Mouse (Mus musculus) CH12.LX (cell line): Measurements from ENCODE around the gene Gja8. TPM values are rescaled to one million over a fixed set of nuclear protein-coding genes. Genes with fewer than 3 reads are reported as not detected.

Experiments used
- DNase-seq: peaks from one replicate; pipeline ENCODE4 v3.0.0-alpha.2; 2013; ENCODE audit errors: extremely low read depth
- H3K27ac ChIP-seq: 2 replicates; pipeline ENCODE4 v1.5.1; 2012; ENCODE audit warnings: low read depth, mild to moderate bottlenecking, control low read depth, moderate library complexity; ENCODE audit not compliant: insufficient read depth
- H3K27me3 ChIP-seq: replicated peaks from 2 replicates; pipeline ENCODE3; 2012; ENCODE audit warnings: inconsistent platforms
- H3K36me3 ChIP-seq, 2 experiments: replicated peaks in 1 of 2; 2 replicates each; pipeline versions ENCODE3 to v1.6.1; 2012; ENCODE audit warnings: inconsistent platforms in 1 of 2, low read length in 1 of 2, mild to moderate bottlenecking in 1 of 2, mixed read lengths in 1 of 2, moderate library complexity in 1 of 2; ENCODE audit not compliant: control insufficient read depth in 1 of 2, insufficient read depth in 1 of 2
- H3K4me1 ChIP-seq, 2 experiments: 2 replicates each; pipeline ENCODE4 v1.6.1; 2012; ENCODE audit warnings: inconsistent platforms in 1 of 2, moderate library complexity in 1 of 2; ENCODE audit not compliant: insufficient read depth in 2 of 2, control insufficient read depth in 1 of 2
- H3K4me2 ChIP-seq: 2 replicates; pipeline ENCODE4 v1.6.1; 2012; ENCODE audit warnings: low read depth, mild to moderate bottlenecking, control low read depth; ENCODE audit not compliant: poor library complexity, insufficient read depth, severe bottlenecking
- H3K4me3 ChIP-seq, 3 experiments: fragments of 150-350 bp in 1 of 3; sonication (generic) in 1 of 3; replicated peaks in 1 of 3; 2 replicates each; pipeline versions ENCODE3 to v1.5.1; 2011 to 2012; ENCODE audit warnings: low read depth in 2 of 3, low read length in 2 of 3, mild to moderate bottlenecking in 2 of 3, moderate library complexity in 2 of 3, control low read depth in 1 of 3, improper control_type of control experiment in 1 of 3, inconsistent platforms in 1 of 3, mixed read lengths in 1 of 3; ENCODE audit not compliant: poor library complexity in 1 of 3
- H3K79me2 ChIP-seq: replicated peaks from 2 replicates; pipeline ENCODE4 v1.6.1; 2012; ENCODE audit warnings: mild to moderate bottlenecking, moderate library complexity; ENCODE audit not compliant: control insufficient read depth, poor library complexity, insufficient read depth, severe bottlenecking; ENCODE audit errors: extremely low read depth
- H3K9ac ChIP-seq: 2 replicates; pipeline ENCODE4 v1.6.1; 2012; ENCODE audit warnings: low read depth, mild to moderate bottlenecking, control low read depth, moderate library complexity; ENCODE audit not compliant: insufficient read depth
- H3K9me3 ChIP-seq: replicated peaks from 2 replicates; pipeline ENCODE3; 2012; ENCODE audit warnings: low read length, inconsistent platforms, mixed read lengths
- BHLHE40 ChIP-seq: IDR thresholded peaks from 2 replicates; pipeline ENCODE4 v1.6.1; 2011; ENCODE audit warnings: mild to moderate bottlenecking, low read depth, low read length, improper control_type of control experiment
- CHD2 ChIP-seq: IDR thresholded peaks from 2 replicates; pipeline ENCODE4 v1.6.1; 2011; ENCODE audit warnings: low read length, improper control_type of control experiment
- EP300 ChIP-seq: IDR thresholded peaks from 2 replicates; pipeline ENCODE4 v1.6.1; 2011; ENCODE audit warnings: low read length, improper control_type of control experiment
- GABPA ChIP-seq: IDR thresholded peaks from 2 replicates; pipeline ENCODE4 v1.6.1; 2012; ENCODE audit warnings: low read depth, low read length, improper control_type of control experiment, inconsistent platforms; ENCODE audit not compliant: insufficient replicate concordance
- HCFC1 ChIP-seq: IDR thresholded peaks from 2 replicates; pipeline ENCODE4 v1.6.1; 2012; ENCODE audit warnings: low read depth, mild to moderate bottlenecking, inconsistent platforms, low read length, improper control_type of control experiment
- JUN ChIP-seq: IDR thresholded peaks from 2 replicates; pipeline ENCODE4 v1.6.1; 2011; ENCODE audit warnings: low read depth, mild to moderate bottlenecking, low read length, improper control_type of control experiment, moderate library complexity; ENCODE audit not compliant: insufficient read depth
- KAT2A ChIP-seq: IDR thresholded peaks from 2 replicates; pipeline ENCODE4 v1.6.1; 2012; ENCODE audit warnings: low read length, improper control_type of control experiment, inconsistent platforms; ENCODE audit not compliant: insufficient replicate concordance
- MAZ ChIP-seq: IDR thresholded peaks from 2 replicates; pipeline ENCODE4 v1.6.1; 2012; ENCODE audit warnings: low read depth, mild to moderate bottlenecking, inconsistent platforms, low read length, improper control_type of control experiment, moderate library complexity
- MEF2A ChIP-seq: IDR thresholded peaks from 2 replicates; pipeline ENCODE4 v1.6.1; 2014; ENCODE audit warnings: low read depth, mild to moderate bottlenecking, inconsistent platforms, low read length, improper control_type of control experiment, borderline replicate concordance
- NRF1 ChIP-seq: IDR thresholded peaks from 2 replicates; pipeline ENCODE4 v1.6.1; 2014; ENCODE audit warnings: low read depth, mild to moderate bottlenecking, inconsistent platforms, low read length, improper control_type of control experiment, moderate library complexity
- PAX5 ChIP-seq: IDR thresholded peaks from 2 replicates; pipeline ENCODE4 v1.6.1; 2012; ENCODE audit warnings: low read length, inconsistent platforms, mixed read lengths
- POLR2A ChIP-seq: IDR thresholded peaks from 2 replicates; pipeline ENCODE4 v1.6.1; 2011; ENCODE audit warnings: low read depth, mild to moderate bottlenecking, improper control_type of control experiment, low read length
- POLR2AphosphoS2 ChIP-seq: IDR thresholded peaks from 2 replicates; pipeline ENCODE4 v1.6.1; 2011; ENCODE audit warnings: low read depth, low read length, improper control_type of control experiment
- RAD21 ChIP-seq: IDR thresholded peaks from 2 replicates; pipeline ENCODE4 v1.6.1; 2011; ENCODE audit warnings: low read depth, mild to moderate bottlenecking, low read length, improper control_type of control experiment, moderate library complexity
- RCOR1 ChIP-seq: conservative IDR thresholded peaks from 2 replicates; pipeline ENCODE4 v1.6.1; 2012; ENCODE audit warnings: low read depth, mild to moderate bottlenecking, inconsistent platforms, low read length, improper control_type of control experiment
- SIN3A ChIP-seq: IDR thresholded peaks from 2 replicates; pipeline ENCODE4 v1.6.1; 2012; ENCODE audit warnings: low read length, improper control_type of control experiment, inconsistent platforms
- SMC3 ChIP-seq: IDR thresholded peaks from 2 replicates; pipeline ENCODE4 v1.6.1; 2011; ENCODE audit warnings: low read depth, low read length, improper control_type of control experiment
- TBP ChIP-seq: conservative IDR thresholded peaks from 2 replicates; pipeline ENCODE4 v1.6.1; 2011; ENCODE audit warnings: low read depth, low read length, improper control_type of control experiment
- USF2 ChIP-seq: conservative IDR thresholded peaks from 2 replicates; pipeline ENCODE4 v1.6.1; 2011; ENCODE audit warnings: low read depth, low read length, improper control_type of control experiment
- ZMIZ1 ChIP-seq: IDR thresholded peaks from 2 replicates; pipeline ENCODE4 v1.6.1; 2012; ENCODE audit warnings: low read depth, mild to moderate bottlenecking, inconsistent platforms, low read length, improper control_type of control experiment
- dilution Hi-C: fragments of 300-500 bp; cut with MboI; formaldehyde crosslinking; loops from 2 replicates; pipeline ENCODE4 v1.14.3; 2020; ENCODE audit warnings: low sequenced_read_pairs; ENCODE audit not compliant: extremely low pct_unique_long_range_greater_than_20kb, extremely low pct_ligation_motif_present
- in situ Hi-C: fragments of 300-500 bp; cut with MboI; formaldehyde crosslinking; loops from 3 replicates; pipeline ENCODE4 v1.14.3; 2019; ENCODE audit warnings: low sequenced_read_pairs, low pct_ligation_motif_present, low pct_unique_long_range_greater_than_20kb, mixed read lengths
- polyA plus RNA-seq: library from polyadenylated mRNA; unstranded; fragments of >175 nt; gene quantifications from 2 replicates; pipeline ENCODE4 v1.2.1, GENCODE M21; 2012; ENCODE audit warnings: low read depth; ENCODE audit not compliant: insufficient read length
- total RNA-seq, 2 experiments: library from RNA; depleted of rRNA; stranded (reverse); fragments of 300-350 nt in 1 of 2; fragments of >200 nt in 1 of 2; gene quantifications; 2 replicates each; pipeline ENCODE4 v1.2.3; 2012 to 2014

Gene Gja8
- total and polyA plus RNA-seq, 3 experiments: not detected

GRCm38 (mm10) chr3:96924631-96925030, 1.2 kb downstream of the Gja8 start:
- dilution Hi-C loops: no loop called here

DNA sequence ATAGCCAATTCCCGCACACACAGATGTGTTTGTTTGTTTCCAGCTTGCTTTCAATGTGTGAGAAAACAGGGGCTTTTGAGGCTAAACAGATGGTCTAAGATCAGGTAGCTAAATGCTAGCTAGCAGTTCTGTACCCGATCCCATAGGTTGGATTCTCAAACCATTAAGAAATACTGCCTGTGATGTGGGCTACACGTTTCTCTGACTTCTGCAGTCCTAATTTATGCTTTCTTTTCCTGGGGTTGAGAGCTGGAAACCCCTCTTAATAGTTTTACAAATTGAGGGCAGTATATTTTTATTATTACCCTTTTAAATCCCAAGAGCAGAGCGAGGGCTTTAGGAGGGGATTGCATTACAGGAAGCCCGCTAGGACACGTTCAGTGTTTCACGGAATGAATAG, 4.8 kb downstream of the Gja8 start:
- Histone ChIP-seq H3K4me1 (0 out of 4 replicates have a peak, but pooled peaks cover 0 to under 1% of the 10 kb centered on the region in 2 experiments), H3K4me2 (no peak overlapping the region), H3K36me3 (no peaks in the 10 kb centered on the region), H3K27ac (no peak overlapping the region), H3K27me3 (peaks cover 5% of the 10 kb centered on the region)
- DNase-seq: no peak
- TF ChIP-seq POLR2A (no peak), BHLHE40 (no peak), EP300 (no peak), KAT2A (no peak), ZMIZ1 (no peak)
- TF ChIP-seq, all 38 proteins: peak for 0
- in situ Hi-C loops (no loop called here), dilution Hi-C loops (no loop called here)
- Histone ChIP-seq H3K9ac (no peak overlapping the region), H3K9me3 (no peaks in the 10 kb centered on the region), H3K79me2 (no peaks in the 10 kb centered on the region), H3K4me3 (no peak overlapping the region)

More at GRCm38 (mm10) chr3:96924631-96925030, 1.2 kb downstream of the Gja8 start:
- Histone ChIP-seq H3K27me3 (peaks cover 1% of the 10 kb centered on the region), H3K4me3 (no peak overlapping the region), H3K9ac (no peak overlapping the region), H3K9me3 (no peaks in the 10 kb centered on the region), H3K4me2 (no peak overlapping the region), H3K36me3 (no peaks in the 10 kb centered on the region), H3K79me2 (no peaks in the 10 kb centered on the region), H3K27ac (no peak overlapping the region), H3K4me1 (0 out of 4 replicates have a peak, but pooled peaks cover 0 to 3% of the 10 kb centered on the region in 2 experiments)
- no peak for DNase-seq
- TF ChIP-seq MAZ (no peak), JUN (no peak), PAX5 (no peak), BHLHE40 (no peak), MEF2A (no peak), NRF1 (no peak), GABPA (no peak), HCFC1 (no peak), TBP (no peak), RCOR1 (no peak), ZMIZ1 (no peak), RAD21 (no peak), CHD2 (no peak), EP300 (no peak), SIN3A (no peak), POLR2A (no peak), POLR2AphosphoS2 (no peak), USF2 (no peak), SMC3 (no peak)
- in situ Hi-C loops: loop anchor here (25.0 kb wide), 2 partner anchors 413 to 663 kb away; no protein-coding TSS in a partner anchor
